Mouse (Mus musculus): ENCODE measurements around the gene Ttc41. TPM values are rescaled to one million over a fixed set of nuclear protein-coding genes. Genes with fewer than 3 reads are reported as not detected.

Ttc41 gene
- polyA plus RNA-seq, 1 experiment: not detected

DNA sequence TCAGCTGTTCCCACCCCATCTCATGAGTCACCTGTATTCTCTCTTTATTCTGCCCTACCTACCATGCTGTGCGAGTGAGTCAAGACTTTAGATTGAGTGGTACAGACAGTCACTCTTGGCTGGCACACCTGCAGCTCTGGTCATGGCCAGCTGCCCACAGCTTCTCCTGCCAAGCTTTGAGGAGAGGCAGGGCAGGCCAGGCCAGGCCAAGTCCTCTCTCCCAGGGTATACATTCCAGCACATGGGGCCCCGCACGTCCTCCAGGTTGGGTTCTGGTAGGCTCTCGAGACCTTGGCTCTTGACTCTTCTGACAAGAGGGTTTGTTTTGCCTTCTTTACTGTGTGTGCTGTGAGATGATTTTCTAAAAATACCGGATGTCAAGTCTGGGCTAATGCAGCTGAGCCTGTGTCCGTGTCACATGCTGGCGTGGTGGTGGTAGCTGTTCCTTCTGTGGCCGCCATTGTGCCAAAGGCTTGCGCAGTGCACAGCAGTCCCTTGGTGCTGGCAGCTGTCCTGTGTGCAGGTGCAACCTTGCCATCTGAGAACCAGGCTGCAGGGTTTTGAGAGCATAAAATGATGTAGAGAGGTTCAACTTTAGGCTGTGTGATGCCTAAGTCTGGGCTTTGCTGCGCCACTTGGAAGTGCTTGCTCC lies 120.4 kb downstream of the Ttc41 start:
- TF ChIP-seq TAL1 (IDR thresholded peaks at IDR 0.05; ENCODE audit: low read length) (no peak), GATA1 (IDR thresholded peaks at IDR 0.05; ENCODE audit: low read length) (no peak)
- H3K4me3 ChIP-seq (replicated peaks): no peak overlapping the region
- H3K4me1 ChIP-seq (ENCODE audit: control insufficient read depth): no peaks in the 10 kb centered on the region
- H3K36me3 ChIP-seq (ENCODE audit: control insufficient read depth): peaks cover 14% of the 10 kb centered on the region
- H3K9me3 ChIP-seq (ENCODE audit: control insufficient read depth, low read length): peaks cover 2% of the 10 kb centered on the region; the same call in 1 of the 2 replicates
- no peaks in the 10 kb centered on the region for H3K27me3 ChIP-seq (ENCODE audit: control insufficient read depth)

Other genes with a start within 250 kb of the Ttc41 start
- gene Syn3, start 206.9 kb upstream of the Ttc41 start, polyA plus RNA-seq (2012): 0.01 TPM in 1 of 2 replicates, not detected in the other
- gene Hsp90b1, start 302 bp upstream of the Ttc41 start, polyA plus RNA-seq (2012): 0.95 and 1.4 TPM in 2 replicates
- not detected in 2 replicates for gene Gm49358, start 58.2 kb downstream of the Ttc41 start, polyA plus RNA-seq (2012)
- 0.01 and 0.02 TPM in 2 replicates for gene Nt5dc3, start 73.2 kb downstream of the Ttc41 start, polyA plus RNA-seq (2012)